Mouse (Mus musculus): ENCODE measurements around the gene Cytl1. TPM values are rescaled to one million over a fixed set of nuclear protein-coding genes. Genes with fewer than 3 reads are reported as not detected.

Gene Cytl1
- not detected in 2 replicates for polyA plus RNA-seq (2012; ENCODE audit: insufficient read depth, insufficient read length, low replicate concordance, missing spikeins)

GRCm38 (mm10) chr5:37735224-37735623 is at the start of gene Cytl1:
Cytl1 (plus strand) TSS chr5:37735519.
- no peak for TF ChIP-seq POLR2A (IDR thresholded peaks at IDR 0.05; ENCODE audit: insufficient read depth, low read depth, low read length)
- no peak for TF ChIP-seq CTCF (IDR thresholded peaks at IDR 0.05; ENCODE audit: insufficient read depth, low read depth, low read length)
- H3K4me3 ChIP-seq (ENCODE audit: insufficient read depth, low read depth, low read length) = no peak within 1 kb of the TSS
- 43% methylated on average over 5 of the region's 5 CpGs for WGBS
- H3K27ac ChIP-seq (ENCODE audit: insufficient read depth, low read depth, low read length) = no peak within 1 kb of the TSS
- H3K4me1 ChIP-seq (ENCODE audit: control insufficient read depth, insufficient read depth, low read length) = no peaks in the 10 kb centered on the region

GRCm38 (mm10) chr5:37692759-37693158 is 42.6 kb upstream of the Cytl1 start:
- no peak overlapping the region for H3K27ac ChIP-seq (ENCODE audit: insufficient read depth, low read depth, low read length)
- TF ChIP-seq POLR2A (IDR thresholded peaks at IDR 0.05; ENCODE audit: insufficient read depth, low read depth, low read length) (no peak), CTCF (IDR thresholded peaks at IDR 0.05; ENCODE audit: insufficient read depth, low read depth, low read length) (no peak)
- WGBS = 83% methylated on average over 3 of the region's 3 CpGs

GRCm38 (mm10) chr5:37695773-37696172 is 39.5 kb upstream of the Cytl1 start:
- no peak for TF ChIP-seq POLR2A (IDR thresholded peaks at IDR 0.05; ENCODE audit: insufficient read depth, low read depth, low read length)
- no peak for TF ChIP-seq CTCF (IDR thresholded peaks at IDR 0.05; ENCODE audit: insufficient read depth, low read depth, low read length)
- H3K27ac ChIP-seq (ENCODE audit: insufficient read depth, low read depth, low read length) = no peak overlapping the region
- no peak overlapping the region for H3K4me3 ChIP-seq (ENCODE audit: insufficient read depth, low read depth, low read length)
- H3K4me1 ChIP-seq (ENCODE audit: control insufficient read depth, insufficient read depth, low read length) = no peaks in the 10 kb centered on the region; the same call in 1 of the 2 replicates
- 32% methylated on average over 4 of the region's 4 CpGs for WGBS

More at GRCm38 (mm10) chr5:37692759-37693158, 42.6 kb upstream of the Cytl1 start:
- Histone ChIP-seq H3K4me3 (ENCODE audit: insufficient read depth, low read depth, low read length) (no peak overlapping the region), H3K4me1 (ENCODE audit: control insufficient read depth, insufficient read depth, low read length) (no peaks in the 10 kb centered on the region; the same call in 1 of the 2 replicates)

GRCm38 (mm10) chr5:37697286-37697685 is 38.0 kb upstream of the Cytl1 start:
- 70% methylated on average over 7 of the region's 7 CpGs for WGBS
- TF ChIP-seq CTCF (IDR thresholded peaks at IDR 0.05; ENCODE audit: insufficient read depth, low read depth, low read length) (no peak), POLR2A (IDR thresholded peaks at IDR 0.05; ENCODE audit: insufficient read depth, low read depth, low read length) (no peak)
- H3K27ac ChIP-seq (ENCODE audit: insufficient read depth, low read depth, low read length) = no peak overlapping the region

GRCm38 (mm10) chr5:37699757-37700156 is 35.6 kb upstream of the Cytl1 start:
- H3K4me3 ChIP-seq (ENCODE audit: insufficient read depth, low read depth, low read length) = no peak overlapping the region
- 72% methylated on average over 12 of the region's 12 CpGs for WGBS
- H3K4me1 ChIP-seq (ENCODE audit: control insufficient read depth, insufficient read depth, low read length) = no peaks in the 10 kb centered on the region
- no peak overlapping the region for H3K27ac ChIP-seq (ENCODE audit: insufficient read depth, low read depth, low read length)
- no peak for TF ChIP-seq POLR2A (IDR thresholded peaks at IDR 0.05; ENCODE audit: insufficient read depth, low read depth, low read length)
- TF ChIP-seq CTCF (IDR thresholded peaks at IDR 0.05; ENCODE audit: insufficient read depth, low read depth, low read length) = no peak

More at GRCm38 (mm10) chr5:37697286-37697685, 38.0 kb upstream of the Cytl1 start:
- H3K4me3 ChIP-seq (ENCODE audit: insufficient read depth, low read depth, low read length) = no peak overlapping the region
- H3K4me1 ChIP-seq (ENCODE audit: control insufficient read depth, insufficient read depth, low read length) = no peaks in the 10 kb centered on the region; the same call in 1 of the 2 replicates

GRCm38 (mm10) chr5:37704962-37705361 is 30.4 kb upstream of the Cytl1 start:
- TF ChIP-seq CTCF (IDR thresholded peaks at IDR 0.05; ENCODE audit: insufficient read depth, low read depth, low read length) (no peak), POLR2A (IDR thresholded peaks at IDR 0.05; ENCODE audit: insufficient read depth, low read depth, low read length) (no peak)
- Histone ChIP-seq H3K4me3 (ENCODE audit: insufficient read depth, low read depth, low read length) (no peak overlapping the region), H3K4me1 (ENCODE audit: control insufficient read depth, insufficient read depth, low read length) (no peaks in the 10 kb centered on the region), H3K27ac (ENCODE audit: insufficient read depth, low read depth, low read length) (no peak overlapping the region)
- WGBS = 84% methylated on average over 2 of the region's 2 CpGs

- Histone ChIP-seq H3K4me3 (ENCODE audit: insufficient read depth, low read depth, low read length) (no peak overlapping the region), H3K4me1 (ENCODE audit: control insufficient read depth, insufficient read depth, low read length) (no peaks in the 10 kb centered on the region), H3K27ac (ENCODE audit: insufficient read depth, low read depth, low read length) (no peak overlapping the region)
- 65% methylated on average over 3 of the region's 3 CpGs for WGBS
- TF ChIP-seq CTCF (IDR thresholded peaks at IDR 0.05; ENCODE audit: insufficient read depth, low read depth, low read length) (no peak), POLR2A (IDR thresholded peaks at IDR 0.05; ENCODE audit: insufficient read depth, low read depth, low read length) (no peak)
Measured at GRCm38 (mm10) chr5:37708124-37708523, 27.2 kb upstream of the Cytl1 start.

- Histone ChIP-seq H3K4me3 (ENCODE audit: insufficient read depth, low read depth, low read length) (no peak overlapping the region), H3K4me1 (ENCODE audit: control insufficient read depth, insufficient read depth, low read length) (no peaks in the 10 kb centered on the region), H3K27ac (ENCODE audit: insufficient read depth, low read depth, low read length) (no peak overlapping the region)
- TF ChIP-seq CTCF (IDR thresholded peaks at IDR 0.05; ENCODE audit: insufficient read depth, low read depth, low read length) (no peak), POLR2A (IDR thresholded peaks at IDR 0.05; ENCODE audit: insufficient read depth, low read depth, low read length) (no peak)
- WGBS = 84% methylated on average over 5 of the region's 5 CpGs
Measured at GRCm38 (mm10) chr5:37709257-37709904, 25.9 kb upstream of the Cytl1 start.

GRCm38 (mm10) chr5:37716505-37717372 is 18.6 kb upstream of the Cytl1 start, which contains the start of gene Stk32b:
Stk32b (minus strand) TSS chr5:37717171.
- peak within 1 kb of the TSS; percentile 45 for H3K4me3 ChIP-seq (ENCODE audit: insufficient read depth, low read depth, low read length)
- TF ChIP-seq CTCF (IDR thresholded peaks at IDR 0.05; ENCODE audit: insufficient read depth, low read depth, low read length) = no peak
- no peak for TF ChIP-seq POLR2A (IDR thresholded peaks at IDR 0.05; ENCODE audit: insufficient read depth, low read depth, low read length)
- no peak within 1 kb of the TSS for H3K27ac ChIP-seq (ENCODE audit: insufficient read depth, low read depth, low read length)
- 2% methylated on average over 40 of the region's 40 CpGs for WGBS
- H3K4me1 ChIP-seq (ENCODE audit: control insufficient read depth, insufficient read depth, low read length) = peaks cover 11% of the 10 kb centered on the region

All from olfactory bulb, adult 2 months (tissue).